Mouse (Mus musculus) gastrocnemius, adult 8-10 months (tissue): Measurements from ENCODE around the gene Adamts20. TPM values are rescaled to one million over a fixed set of nuclear protein-coding genes. Genes with fewer than 3 reads are reported as not detected.

Experiments
- DNase-seq, 2 experiments: peaks; one replicate each; pipeline ENCODE4 v3.0.0; 2022; ENCODE audit warnings: low spot score in 2 of 2
- total RNA-seq, 4 experiments: library from RNA; stranded (reverse); gene quantifications; 2 replicates each; pipeline ENCODE4 v1.2.4; 2022

The Adamts20 gene
- total RNA-seq, 4 experiments from 2014 or later = 1.3 to 2.8 (median 1.7) TPM

DNA sequence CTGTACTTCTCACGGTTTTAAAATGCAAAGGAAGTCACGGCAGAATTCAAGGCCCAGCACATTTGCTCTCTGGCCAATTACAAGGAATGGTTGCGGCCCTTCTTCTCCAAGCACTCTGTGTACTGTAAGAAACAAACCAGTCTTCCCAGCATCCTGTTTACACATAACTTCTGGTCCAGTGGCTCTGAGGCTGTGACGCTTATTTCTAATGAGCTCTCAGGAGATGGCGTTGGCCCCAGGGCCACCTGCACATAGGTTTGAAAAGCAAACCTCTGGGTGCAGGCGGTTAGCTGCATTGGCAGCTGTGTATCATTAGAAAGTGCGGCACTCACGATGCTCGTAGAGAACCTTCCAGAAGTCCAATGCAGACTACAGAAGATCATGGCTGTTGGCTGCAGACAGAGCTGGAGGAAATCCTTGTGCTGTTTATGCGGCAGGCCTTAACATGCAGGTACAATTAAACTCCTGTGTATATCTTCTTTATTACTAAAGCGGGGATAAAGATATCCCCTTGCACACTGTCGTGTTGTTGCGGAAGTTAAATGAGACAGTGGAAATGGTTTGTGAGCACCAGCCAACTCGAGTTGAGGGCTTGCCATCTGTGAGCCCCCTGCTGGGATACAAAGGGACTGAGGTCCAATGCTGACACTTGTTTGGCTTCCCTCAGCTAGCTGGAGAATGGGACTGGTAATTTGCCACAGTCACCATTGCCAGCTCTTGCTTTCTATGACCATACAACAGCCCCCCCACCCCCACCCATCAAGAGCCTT is 210.9 kb downstream of the Adamts20 start:
- no peak for DNase-seq

- no peak for DNase-seq
Observed at GRCm38 (mm10) chr15:94252962-94253712, 212.1 kb downstream of the Adamts20 start.

DNA sequence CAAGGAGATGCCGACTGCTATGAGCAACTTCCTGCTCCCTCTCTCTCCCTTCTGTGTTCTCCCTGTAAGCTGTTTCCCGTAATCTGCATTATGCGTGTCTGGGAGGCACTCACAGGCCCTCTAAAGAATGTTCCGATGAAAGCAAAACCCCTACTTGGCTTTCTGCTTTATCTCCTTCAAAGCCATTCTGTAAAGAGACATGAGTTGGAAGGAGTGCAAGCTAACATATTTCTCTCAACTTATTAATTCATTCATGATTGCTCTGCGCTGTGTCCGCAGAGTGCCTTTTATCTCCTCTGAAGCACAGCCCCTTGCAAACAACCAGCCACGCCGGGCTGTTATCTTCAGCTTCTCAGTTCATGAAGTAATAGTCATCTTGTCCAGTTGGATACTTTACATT is 215.5 kb downstream of the Adamts20 start:
- DNase-seq = no peak

DNA sequence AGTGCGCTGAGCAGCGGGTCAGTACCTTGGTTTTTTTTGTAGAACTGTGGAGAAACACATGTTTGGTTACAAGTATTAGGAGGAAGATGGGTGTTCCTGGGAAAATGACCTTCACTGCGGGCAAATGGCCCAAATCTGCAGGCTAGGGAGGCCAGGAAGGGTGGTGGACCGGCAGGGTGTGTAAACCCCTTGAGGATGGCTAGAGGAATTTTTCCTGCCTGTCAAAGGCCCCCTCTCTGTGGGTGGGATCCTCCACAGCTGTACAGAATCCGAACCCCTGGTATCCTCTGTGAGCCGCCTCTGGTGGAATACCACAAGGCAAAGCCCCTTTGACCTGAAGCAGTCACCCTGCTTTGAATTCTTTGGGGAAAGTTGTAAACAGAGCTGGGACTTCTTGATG is 216.8 kb downstream of the Adamts20 start:
- peak in 1 of 2 experiments; percentile 27 for DNase-seq

GRCm38 (mm10) chr15:94246669-94247068 is 218.5 kb downstream of the Adamts20 start:
- DNase-seq = no peak

DNA sequence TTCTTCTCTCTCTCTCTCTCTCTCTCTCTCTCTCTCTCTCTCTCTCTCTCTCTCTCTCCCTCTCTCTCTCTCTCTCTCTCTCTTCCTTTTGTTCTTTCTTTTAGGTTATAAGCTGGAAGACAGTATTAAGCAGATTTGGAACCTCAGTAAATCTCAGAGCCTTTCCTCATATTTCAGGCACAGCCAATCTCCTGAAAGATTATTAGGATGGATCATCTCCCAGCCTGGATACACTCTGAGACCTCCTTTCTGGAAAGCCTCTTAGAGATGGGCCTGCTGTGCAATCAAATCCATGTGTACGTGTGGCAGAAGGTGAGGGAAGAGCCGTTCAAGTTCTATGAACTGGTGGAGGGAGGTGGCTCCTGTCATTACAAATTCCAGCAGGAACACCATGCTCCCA is 220.9 kb downstream of the Adamts20 start:
- no peak for DNase-seq

- no peak for DNase-seq
Observed at GRCm38 (mm10) chr15:94242133-94242532, 223.1 kb downstream of the Adamts20 start.

DNA sequence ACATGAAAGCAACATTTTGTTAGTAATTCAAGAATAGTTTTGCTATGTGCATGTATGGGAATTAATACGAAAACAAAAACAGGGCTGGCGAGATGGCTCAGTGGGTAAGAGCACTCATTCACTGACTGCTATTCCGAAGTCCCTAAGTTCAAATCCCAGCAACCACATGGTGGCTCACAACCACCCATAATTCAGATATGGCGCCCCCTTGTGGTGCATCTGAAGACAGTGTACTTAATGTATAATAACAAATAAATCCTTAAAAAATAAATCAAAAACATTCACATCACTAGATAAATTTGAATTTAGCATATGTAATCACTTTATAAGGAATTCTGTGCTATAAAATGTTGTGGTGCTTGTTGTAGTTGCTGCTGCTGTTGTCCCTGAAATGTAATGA is 225.6 kb downstream of the Adamts20 start:
- DNase-seq = no peak

DNA sequence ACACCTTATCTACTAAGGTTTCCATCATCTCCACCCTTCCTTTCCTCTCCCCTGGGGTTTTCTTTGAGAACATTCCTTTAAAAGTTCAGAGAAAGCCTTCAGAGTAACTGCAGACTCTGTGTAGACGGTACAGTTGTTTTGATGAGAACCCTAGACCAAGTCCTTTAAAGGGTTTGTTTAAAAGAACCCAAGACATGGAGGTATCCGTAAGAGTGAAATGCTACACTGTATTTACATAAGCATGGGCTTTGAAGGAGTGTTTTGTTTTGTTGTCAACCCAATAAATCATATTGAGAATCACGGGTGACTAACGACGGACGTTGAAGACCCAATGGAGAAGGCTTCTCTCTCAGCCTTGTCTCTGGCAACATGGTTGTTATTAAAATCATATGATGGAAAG is 226.1 kb downstream of the Adamts20 start:
- no peak for DNase-seq

GRCm38 (mm10) chr15:94238058-94238876 is 227.0 kb downstream of the Adamts20 start:
- no peak for DNase-seq

GRCm38 (mm10) chr15:94236726-94237125 is 228.5 kb downstream of the Adamts20 start:
- DNase-seq = no peak

DNA sequence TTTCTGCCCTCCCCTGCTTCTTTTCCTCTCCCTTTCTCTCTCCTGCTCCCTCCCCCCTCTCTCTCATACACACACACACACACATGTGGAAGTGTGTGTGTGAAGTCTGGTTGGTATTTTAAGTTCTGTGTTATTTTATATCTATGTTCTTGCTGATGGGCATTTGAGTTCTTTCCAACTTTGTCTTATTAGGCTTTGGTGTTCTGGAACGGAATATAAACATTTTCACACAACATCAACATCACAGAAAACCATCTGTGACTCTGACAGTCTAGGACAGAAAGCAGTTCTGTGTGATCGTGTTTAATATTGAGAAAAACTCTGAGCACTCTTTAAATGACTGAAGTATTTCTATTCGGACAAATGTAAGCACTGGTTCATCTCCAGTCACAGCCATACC is 229.1 kb downstream of the Adamts20 start:
- DNase-seq = no peak

- no peak for DNase-seq
Observed at GRCm38 (mm10) chr15:94235190-94235589, 230.0 kb downstream of the Adamts20 start.

DNA sequence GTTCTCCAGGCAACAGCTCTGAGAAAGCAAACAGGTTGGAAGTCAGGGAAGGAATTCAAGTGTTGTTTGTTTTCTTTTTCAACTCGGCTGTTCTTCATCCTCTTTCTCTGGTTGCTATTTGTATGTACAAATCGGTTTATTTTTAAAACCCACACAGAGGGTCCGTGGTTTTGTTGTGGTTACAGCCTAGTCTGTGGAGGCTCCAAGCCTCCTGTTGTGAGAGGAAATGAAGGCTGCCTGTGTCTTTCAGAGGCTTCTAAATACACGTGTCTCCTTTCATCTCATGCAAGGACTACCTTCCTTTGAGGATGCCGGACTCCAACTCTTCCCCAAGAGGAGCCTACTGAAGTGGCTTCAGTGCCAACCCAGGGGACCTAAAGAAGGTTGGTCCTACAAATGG is 234.0 kb downstream of the Adamts20 start:
- no peak for DNase-seq

GRCm38 (mm10) chr15:94227388-94227787 is 237.8 kb downstream of the Adamts20 start:
- no peak for DNase-seq

DNA sequence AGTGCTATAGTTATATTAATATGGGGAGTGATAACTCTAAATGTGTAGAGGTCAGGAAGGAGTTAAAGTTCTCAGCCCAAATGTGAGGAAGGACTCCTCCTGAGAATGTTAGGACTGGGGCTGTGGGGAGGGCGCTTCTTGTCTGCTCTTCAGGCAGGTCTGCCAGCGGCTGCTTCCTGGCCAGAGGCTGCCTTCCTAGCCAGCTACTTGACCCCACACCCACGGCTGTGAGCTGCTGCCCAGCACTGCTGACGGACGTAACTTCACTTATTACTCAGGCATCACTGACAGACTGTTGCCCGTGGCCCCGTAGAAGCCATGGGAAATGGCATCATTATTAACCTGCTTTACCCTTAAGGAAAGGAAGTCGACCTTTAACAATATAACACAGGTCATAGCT is 242.1 kb downstream of the Adamts20 start:
- DNase-seq = no peak

DNA sequence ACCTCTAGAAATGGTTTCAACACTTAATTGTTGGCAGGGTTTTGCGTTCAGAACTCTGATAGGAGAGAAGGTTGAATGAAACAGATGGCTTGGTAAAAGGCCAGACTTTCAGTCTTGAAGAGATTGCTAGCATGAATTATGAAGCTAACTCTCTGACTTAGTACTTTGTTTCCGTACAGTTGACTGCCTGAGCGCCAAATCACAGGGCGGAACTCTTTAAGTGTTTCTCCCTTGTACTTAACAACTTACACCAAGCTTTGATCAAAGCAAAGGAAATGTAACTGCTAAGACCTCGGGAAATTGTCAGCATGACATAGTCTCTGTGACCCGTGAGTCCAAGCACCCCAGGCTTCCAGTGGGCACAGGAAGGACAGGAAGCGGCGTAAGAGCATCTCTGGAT is 244.5 kb downstream of the Adamts20 start:
- no peak for DNase-seq

Other genes starting within 250 kb of the Adamts20 start
- 1 to 10 TPM; 1.2 to 1.9 (median 1.4) TPM for gene Pus7l, start 78.1 kb upstream of the Adamts20 start, total RNA-seq
- 1 to 10 TPM in 3 of 4 experiments, under 1 TPM in 1; 0.73 to 1.9 (median 1.4) TPM for gene Irak4, start 78.2 kb upstream of the Adamts20 start, total RNA-seq
- gene Twf1, start 124.5 kb upstream of the Adamts20 start, total RNA-seq = 1 to 10 TPM; 4.4 to 8.9 (median 6.4) TPM
- 10 to 100 TPM; 16.1 to 18.1 (median 16.5) TPM for gene Tmem117, start 163.8 kb upstream of the Adamts20 start, total RNA-seq